Mouse (Mus musculus): ENCODE results near the gene Pgp.

DNA sequence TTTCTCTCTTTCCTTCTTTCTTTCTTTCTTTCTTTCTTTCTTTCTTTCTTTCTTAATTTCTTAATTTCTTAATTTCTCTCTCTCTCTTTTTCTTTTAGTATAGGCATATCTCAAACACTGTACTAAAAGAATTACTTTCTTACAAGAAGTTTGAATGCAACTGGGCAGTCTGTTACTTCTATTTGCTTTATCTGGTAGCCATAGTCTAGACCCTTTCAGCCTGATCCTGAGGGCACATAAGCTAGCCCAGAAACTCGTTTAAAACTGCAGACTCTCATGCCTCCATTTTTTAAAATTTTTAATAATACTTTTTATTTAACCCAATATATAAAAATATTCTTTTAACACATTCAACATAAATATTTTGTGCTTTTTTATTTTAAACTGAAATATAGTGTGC, 9.2 kb downstream of the Pgp start:
- no peak for TF ChIP-seq POLR2A (IDR thresholded peaks at IDR 0.05; ENCODE audit: control insufficient read depth, low read depth, low read length)
- TF ChIP-seq CTCF (IDR thresholded peaks at IDR 0.05; ENCODE audit: control insufficient read depth, insufficient read depth, insufficient replicate concordance, low read depth, low read length), result no peak
